Mouse (Mus musculus) CH12.LX (cell line): Measurements from ENCODE around the gene Elf5. TPM values are rescaled to one million over a fixed set of nuclear protein-coding genes. Genes with fewer than 3 reads are reported as not detected.
A peak's percentile ranks its signal among the peaks of the same experiment; 100 is the strongest.

Experiments
- DNase-seq: peaks from one replicate; pipeline ENCODE4 v3.0.0-alpha.2; 2013; ENCODE audit errors: extremely low read depth
- H3K27ac ChIP-seq: 2 replicates; pipeline ENCODE4 v1.5.1; 2012; ENCODE audit warnings: low read depth, mild to moderate bottlenecking, control low read depth, moderate library complexity; ENCODE audit not compliant: insufficient read depth
- H3K27me3 ChIP-seq: replicated peaks from 2 replicates; pipeline ENCODE3; 2012; ENCODE audit warnings: inconsistent platforms
- H3K36me3 ChIP-seq, 2 experiments: replicated peaks in 1 of 2; 2 replicates each; pipeline versions ENCODE3 to v1.6.1; 2012; ENCODE audit warnings: inconsistent platforms in 1 of 2, low read length in 1 of 2, mild to moderate bottlenecking in 1 of 2, mixed read lengths in 1 of 2, moderate library complexity in 1 of 2; ENCODE audit not compliant: control insufficient read depth in 1 of 2, insufficient read depth in 1 of 2
- H3K4me1 ChIP-seq, 2 experiments: 2 replicates each; pipeline ENCODE4 v1.6.1; 2012; ENCODE audit warnings: inconsistent platforms in 1 of 2, moderate library complexity in 1 of 2; ENCODE audit not compliant: insufficient read depth in 2 of 2, control insufficient read depth in 1 of 2
- H3K4me2 ChIP-seq: 2 replicates; pipeline ENCODE4 v1.6.1; 2012; ENCODE audit warnings: low read depth, mild to moderate bottlenecking, control low read depth; ENCODE audit not compliant: poor library complexity, insufficient read depth, severe bottlenecking
- H3K4me3 ChIP-seq, 3 experiments: fragments of 150-350 bp in 1 of 3; sonication (generic) in 1 of 3; replicated peaks in 1 of 3; 2 replicates each; pipeline versions ENCODE3 to v1.5.1; 2011 to 2012; ENCODE audit warnings: low read depth in 2 of 3, low read length in 2 of 3, mild to moderate bottlenecking in 2 of 3, moderate library complexity in 2 of 3, control low read depth in 1 of 3, improper control_type of control experiment in 1 of 3, inconsistent platforms in 1 of 3, mixed read lengths in 1 of 3; ENCODE audit not compliant: poor library complexity in 1 of 3
- H3K79me2 ChIP-seq: replicated peaks from 2 replicates; pipeline ENCODE4 v1.6.1; 2012; ENCODE audit warnings: mild to moderate bottlenecking, moderate library complexity; ENCODE audit not compliant: control insufficient read depth, poor library complexity, insufficient read depth, severe bottlenecking; ENCODE audit errors: extremely low read depth
- H3K9ac ChIP-seq: 2 replicates; pipeline ENCODE4 v1.6.1; 2012; ENCODE audit warnings: low read depth, mild to moderate bottlenecking, control low read depth, moderate library complexity; ENCODE audit not compliant: insufficient read depth
- H3K9me3 ChIP-seq: replicated peaks from 2 replicates; pipeline ENCODE3; 2012; ENCODE audit warnings: low read length, inconsistent platforms, mixed read lengths
- BHLHE40 ChIP-seq: IDR thresholded peaks from 2 replicates; pipeline ENCODE4 v1.6.1; 2011; ENCODE audit warnings: mild to moderate bottlenecking, low read depth, low read length, improper control_type of control experiment
- CTCF ChIP-seq, 2 experiments: IDR thresholded peaks in 1 of 2; conservative IDR thresholded peaks in 1 of 2; 2 replicates each; pipeline ENCODE4 v1.5.1; 2011 to 2012; ENCODE audit warnings: low read depth in 2 of 2, low read length in 2 of 2, improper control_type of control experiment in 1 of 2, inconsistent platforms in 1 of 2, mild to moderate bottlenecking in 1 of 2, moderate library complexity in 1 of 2
- EP300 ChIP-seq: IDR thresholded peaks from 2 replicates; pipeline ENCODE4 v1.6.1; 2011; ENCODE audit warnings: low read length, improper control_type of control experiment
- GABPA ChIP-seq: IDR thresholded peaks from 2 replicates; pipeline ENCODE4 v1.6.1; 2012; ENCODE audit warnings: low read depth, low read length, improper control_type of control experiment, inconsistent platforms; ENCODE audit not compliant: insufficient replicate concordance
- NELFE ChIP-seq: IDR thresholded peaks from 2 replicates; pipeline ENCODE4 v1.6.1; 2011; ENCODE audit warnings: low read depth, low read length, improper control_type of control experiment
- RAD21 ChIP-seq: IDR thresholded peaks from 2 replicates; pipeline ENCODE4 v1.6.1; 2011; ENCODE audit warnings: low read depth, mild to moderate bottlenecking, low read length, improper control_type of control experiment, moderate library complexity
- SMC3 ChIP-seq: IDR thresholded peaks from 2 replicates; pipeline ENCODE4 v1.6.1; 2011; ENCODE audit warnings: low read depth, low read length, improper control_type of control experiment
- TBP ChIP-seq: conservative IDR thresholded peaks from 2 replicates; pipeline ENCODE4 v1.6.1; 2011; ENCODE audit warnings: low read depth, low read length, improper control_type of control experiment
- USF2 ChIP-seq: conservative IDR thresholded peaks from 2 replicates; pipeline ENCODE4 v1.6.1; 2011; ENCODE audit warnings: low read depth, low read length, improper control_type of control experiment
- dilution Hi-C: fragments of 300-500 bp; cut with MboI; formaldehyde crosslinking; loops from 2 replicates; pipeline ENCODE4 v1.14.3; 2020; ENCODE audit warnings: low sequenced_read_pairs; ENCODE audit not compliant: extremely low pct_unique_long_range_greater_than_20kb, extremely low pct_ligation_motif_present
- in situ Hi-C: fragments of 300-500 bp; cut with MboI; formaldehyde crosslinking; loops from 3 replicates; pipeline ENCODE4 v1.14.3; 2019; ENCODE audit warnings: low sequenced_read_pairs, low pct_ligation_motif_present, low pct_unique_long_range_greater_than_20kb, mixed read lengths
- polyA plus RNA-seq: library from polyadenylated mRNA; unstranded; fragments of >175 nt; gene quantifications from 2 replicates; pipeline ENCODE4 v1.2.1, GENCODE M21; 2012; ENCODE audit warnings: low read depth; ENCODE audit not compliant: insufficient read length
- total RNA-seq, 2 experiments: library from RNA; depleted of rRNA; stranded (reverse); fragments of 300-350 nt in 1 of 2; fragments of >200 nt in 1 of 2; gene quantifications; 2 replicates each; pipeline ENCODE4 v1.2.3; 2012 to 2014

The Elf5 gene
- total and polyA plus RNA-seq, 3 experiments = not detected

GRCm38 (mm10) chr2:103420650-103421507, 9.4 kb downstream of the Elf5 start:
- Histone ChIP-seq H3K79me2 (no peaks in the 10 kb centered on the region), H3K4me1 (no peaks in the 10 kb centered on the region), H3K9me3 (no peaks in the 10 kb centered on the region), H3K9ac (no peak overlapping the region), H3K27ac (no peak overlapping the region), H3K27me3 (no peaks in the 10 kb centered on the region)
- in situ Hi-C loops = loop anchor here (10.0 kb wide), 1 partner anchor 296 kb away; no protein-coding TSS in a partner anchor
- dilution Hi-C loops = no loop called here
- TF ChIP-seq SMC3 (no peak), CTCF (conservative IDR thresholded peaks at IDR 0.05 in 1 of 2, IDR thresholded peaks at IDR 0.05 in 1 of 2; ENCODE audit: low read depth in 2 of 2, low read length in 2 of 2) (no peak)
- TF ChIP-seq, all 38 proteins: peak for 0
- Histone ChIP-seq H3K4me2 (no peak overlapping the region), H3K4me3 (no peak overlapping the region), H3K36me3 (no peaks in the 10 kb centered on the region)
- no peak for DNase-seq

GRCm38 (mm10) chr2:103423884-103424283, 12.4 kb downstream of the Elf5 start:
- no peaks in the 10 kb centered on the region for H3K36me3 ChIP-seq
- no peak overlapping the region for H3K4me3 ChIP-seq
- no peak overlapping the region for H3K9ac ChIP-seq
- TF ChIP-seq USF2 (no peak), NELFE (no peak), TBP (no peak), GABPA (no peak)
- dilution Hi-C loops (no loop called here), in situ Hi-C loops (loop anchor here (10.0 kb wide), 1 partner anchor 299 kb away; no protein-coding TSS in a partner anchor)
- H3K9me3 ChIP-seq = no peaks in the 10 kb centered on the region
- H3K79me2 ChIP-seq = no peaks in the 10 kb centered on the region
- DNase-seq = no peak
- H3K4me1 ChIP-seq = no peaks in the 10 kb centered on the region
- no peak overlapping the region for H3K4me2 ChIP-seq
- H3K27me3 ChIP-seq = peaks cover 2% of the 10 kb centered on the region
- H3K27ac ChIP-seq = no peak overlapping the region

- in situ Hi-C loops (loop anchor here (10.0 kb wide), 1 partner anchor 300 kb away; no protein-coding TSS in a partner anchor), dilution Hi-C loops (no loop called here)
- peak; percentile 64 for DNase-seq
- H3K36me3 ChIP-seq = no peaks in the 10 kb centered on the region
- H3K4me1 ChIP-seq = no peaks in the 10 kb centered on the region
- no peak overlapping the region for H3K9ac ChIP-seq
- H3K27ac ChIP-seq = no peak overlapping the region
- no peak overlapping the region for H3K4me3 ChIP-seq
- H3K4me2 ChIP-seq = no peak overlapping the region
- H3K9me3 ChIP-seq = no peaks in the 10 kb centered on the region
- H3K27me3 ChIP-seq = peaks cover 6% of the 10 kb centered on the region
- H3K79me2 ChIP-seq = no peaks in the 10 kb centered on the region
- peak; percentile 78 to 92 for TF ChIP-seq CTCF (conservative IDR thresholded peaks at IDR 0.05 in 1 of 2, IDR thresholded peaks at IDR 0.05 in 1 of 2; ENCODE audit: low read depth in 2 of 2, low read length in 2 of 2)
- TF ChIP-seq BHLHE40 = no peak
- TF ChIP-seq RAD21 = peak; percentile 53
- peak; percentile 62 for TF ChIP-seq SMC3
- TF ChIP-seq EP300 = no peak
These were observed 13.0 kb downstream of the Elf5 start for GRCm38 (mm10) chr2:103424349-103425026.
